Mouse (Mus musculus): ENCODE data around the gene Fcamr. TPM values are rescaled to one million over a fixed set of nuclear protein-coding genes. Genes with fewer than 3 reads are reported as not detected.

Fcamr gene
- total RNA-seq (2023), result not detected

DNA sequence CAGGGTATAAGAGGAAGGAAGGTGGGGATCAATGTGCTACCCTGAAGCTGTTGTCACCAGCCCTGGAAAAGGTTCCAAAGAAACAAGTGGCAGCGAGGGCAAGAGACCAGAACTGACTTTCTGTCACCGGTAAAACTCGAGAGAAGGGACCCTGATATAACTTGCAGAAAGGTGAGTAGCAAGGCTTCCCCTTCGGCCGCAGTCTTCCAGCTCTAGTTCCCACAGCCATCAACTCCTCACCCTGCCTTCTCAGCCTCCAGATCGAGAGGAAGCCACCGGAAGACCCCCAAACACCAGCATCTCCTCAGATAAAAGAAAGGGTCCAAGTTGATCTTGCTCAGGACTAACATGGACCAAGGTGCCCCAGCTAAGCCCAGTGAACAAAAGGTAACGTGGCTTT, at the start of gene Fcamr:
Gene Fcamr, plus strand, starts transcription at position 301 of the 400 bp plus-strand sequence.

GRCm38 (mm10) chr1:130826448-130826847, 25.7 kb downstream of the Fcamr start, which contains the start of gene Pigr:
TSS of gene Pigr (plus strand) at chr1:130826684.

Other genes with a start within 250 kb of the Fcamr start
- gene Zp3r, start 171.3 kb upstream of the Fcamr start, total RNA-seq (2023), result not detected
- not detected for gene C4bp, start 139.3 kb upstream of the Fcamr start, total RNA-seq (2023)
- not detected for gene Gm29427, start 85.1 kb upstream of the Fcamr start, total RNA-seq (2023)
- 1 to 10 TPM; 9.0 to 9.1 TPM for gene Yod1, start 83.6 kb upstream of the Fcamr start, total RNA-seq (2023)
- 10 to 100 TPM; 18.6 to 20.9 TPM for gene Pfkfb2, start 71.6 kb upstream of the Fcamr start, total RNA-seq (2023)
- gene AA986860, start 68.9 kb upstream of the Fcamr start, total RNA-seq (2023), result under 1 TPM; 0.40 to 0.90 TPM
- gene Pigr, start 25.8 kb downstream of the Fcamr start, total RNA-seq (2023), result not detected
- 1 to 10 TPM; 1.1 to 1.7 TPM for gene Fcmr, start 64.8 kb downstream of the Fcamr start, total RNA-seq (2023)
- gene Il24, start 86.6 kb downstream of the Fcamr start, total RNA-seq (2023), result not detected
- gene Il20, start 110.5 kb downstream of the Fcamr start, total RNA-seq (2023), result not detected
- gene Il19, start 139.2 kb downstream of the Fcamr start, total RNA-seq (2023), result not detected
- not detected for gene Il10, start 218.9 kb downstream of the Fcamr start, total RNA-seq (2023)